Comparison of ENCODE assay signal across 8 mouse cellular contexts in genomic region chr11:103111881-103112551, GRCm38 (mm10). TPM values are rescaled to one million over a fixed set of nuclear protein-coding genes. Genes with fewer than 3 reads are reported as not detected.
DNase-seq lines count a peak whose midpoint lies in the region; ATAC-seq and TF ChIP-seq lines count a peak whose summit lies in the region.

No protein-coding gene starts in this region.

- no peak for TF ChIP-seq CTCF in heart, adult 2 months (IDR thresholded peaks at IDR 0.05)
- TF ChIP-seq CTCF in lung, adult 2 months (IDR thresholded peaks at IDR 0.05; ENCODE audit: insufficient read depth, low read length), result no peak

- H3K4me1 ChIP-seq in erythroblast, embryonic 14.5 days (ENCODE audit: control insufficient read depth), result peaks cover 58% of the 10 kb centered on the region
- H3K4me1 ChIP-seq in heart, adult 2 months (ENCODE audit: control insufficient read depth, insufficient read depth, low read length), result peaks cover 5% of the 10 kb centered on the region
- H3K4me1 ChIP-seq in lung, adult 2 months (ENCODE audit: control insufficient read depth, insufficient read depth, low read length), result no peaks in the 10 kb centered on the region; the same call in 1 of the 2 replicates

- intact Hi-C loops in heart, adult 2 months (cut with DNase I), result no loop called here

- H3K9me3 ChIP-seq in erythroblast, embryonic 14.5 days (ENCODE audit: control insufficient read depth, low read length), result no peaks in the 10 kb centered on the region

- H3K79me2 ChIP-seq in heart, adult 2 months (replicated peaks; ENCODE audit: control insufficient read depth, insufficient read depth, low read length), result no peaks in the 10 kb centered on the region

- peak; percentile 67 for DNase-seq in embryo, embryonic 9.5 days (ENCODE audit: extremely low spot score)
- peak; percentile 82 to 89 for DNase-seq in heart, adult 2 months
- peak; percentile 87 for DNase-seq in kidney, adult 18-20 months
- peak; percentile 79 for DNase-seq in lung, adult 2 months
- peak; percentile 55 for DNase-seq in retina, postnatal 1 day

- H3K4me3 ChIP-seq in erythroblast, embryonic 14.5 days (replicated peaks), result peak overlapping the region; percentile 35
- peak overlapping the region; percentile 49 for H3K4me3 ChIP-seq in heart, adult 2 months
- H3K4me3 ChIP-seq in lung, adult 2 months (replicated peaks; ENCODE audit: extremely low read depth, low read depth, low read length), result peak overlapping the region; percentile 53

- ATAC-seq in erythroblast, adult 5-6 weeks (replicated peaks; ENCODE audit: low FRiP score, poor library complexity, severe bottlenecking), result no peak
- ATAC-seq in CD4-positive, CD25-positive, alpha-beta regulatory T cell, adult 4 months, result no peak

- TF ChIP-seq EP300 in heart, adult 2 months (IDR thresholded peaks at IDR 0.05; ENCODE audit: insufficient read depth, low read depth, low read length), result no peak

- under 1% methylated on average over 28 of the region's 28 CpGs for WGBS in heart, adult 2 months
- WGBS in lung, adult 2 months, result 8% methylated on average over 28 of the region's 28 CpGs

- peak overlapping the region; percentile 81 for H3K27ac ChIP-seq in heart, adult 2 months

- peak overlapping the region; percentile 70 for H3K9ac ChIP-seq in heart, adult 2 months (ENCODE audit: low read depth, low read length)

- H3K36me3 ChIP-seq in erythroblast, embryonic 14.5 days (ENCODE audit: control insufficient read depth), result peaks cover 66% of the 10 kb centered on the region
- no peaks in the 10 kb centered on the region for H3K36me3 ChIP-seq in heart, adult 2 months (ENCODE audit: control insufficient read depth, insufficient read depth, low read length)

- peak; percentile 16 for TF ChIP-seq POLR2A in heart, adult 2 months (IDR thresholded peaks at IDR 0.05; ENCODE audit: insufficient read depth, low read depth, low read length)
- peak; percentile 40; the same call in 1 of the 2 replicates for TF ChIP-seq POLR2A in lung, adult 2 months (IDR thresholded peaks at IDR 0.05; ENCODE audit: borderline replicate concordance, extremely low read depth, low read depth, low read length)

- H3K27me3 ChIP-seq in erythroblast, embryonic 14.5 days (ENCODE audit: control insufficient read depth), result peaks cover 25% of the 10 kb centered on the region
- no peaks in the 10 kb centered on the region for H3K27me3 ChIP-seq in heart, adult 2 months (ENCODE audit: control insufficient read depth, insufficient read depth, low read length)

RNA-seq across cellular contexts. Expression of gene Hexim1, which starts 4.0 kb away (rescaled TPM):
- 7.6 and 7.7 TPM in 2 replicates for polyA plus RNA-seq in erythroblast, embryonic 14.5 days (2012)
- 14.8 and 15.9 TPM in 2 replicates for total RNA-seq in erythroblast, adult 5-6 weeks (2015; ENCODE audit: low replicate concordance)
- 27.9 and 36.7 TPM in 2 replicates for total RNA-seq in erythroblast, adult 5-6 weeks (2017; ENCODE audit: low replicate concordance)
- total RNA-seq in heart, adult 2 months (2021), result 10 to 100 TPM; 18.2 to 19.3 TPM
- polyA plus RNA-seq in heart, adult 2 months (2012; rRNA removed), result 7.8 and 9.0 TPM in 2 replicates
- polyA plus RNA-seq in lung, adult 2 months (2012; rRNA removed), result 15.2 and 16.0 TPM in 2 replicates
- polyA plus RNA-seq in CD4-positive, CD25-positive, alpha-beta regulatory T cell, adult 4 months (2017; shearing (Covaris generic)), result 1 to 10 TPM; 2.6 to 4.3 TPM

RNA-seq across cellular contexts. Expression of gene Acbd4, which starts 10.5 kb away (rescaled TPM):
- polyA plus RNA-seq in erythroblast, embryonic 14.5 days (2012), result 67.7 and 78.7 TPM in 2 replicates
- 6.7 and 15.3 TPM in 2 replicates for total RNA-seq in erythroblast, adult 5-6 weeks (2015; ENCODE audit: low replicate concordance)
- 25.0 TPM in 2 replicates for total RNA-seq in erythroblast, adult 5-6 weeks (2017; ENCODE audit: low replicate concordance)
- 10 to 100 TPM; 27.8 to 38.1 TPM for total RNA-seq in heart, adult 2 months (2021)
- polyA plus RNA-seq in heart, adult 2 months (2012; rRNA removed), result 27.5 and 27.8 TPM in 2 replicates
- 41.1 and 46.5 TPM in 2 replicates for polyA plus RNA-seq in lung, adult 2 months (2012; rRNA removed)
- polyA plus RNA-seq in CD4-positive, CD25-positive, alpha-beta regulatory T cell, adult 4 months (2017; shearing (Covaris generic)), result 10 to 100 TPM; 19.7 to 25.2 TPM

RNA-seq across cellular contexts. Expression of gene Plcd3, which starts 10.6 kb away (rescaled TPM):
- polyA plus RNA-seq in erythroblast, embryonic 14.5 days (2012), result 0.06 and 0.17 TPM in 2 replicates
- not detected in 2 replicates for total RNA-seq in erythroblast, adult 5-6 weeks (2015; ENCODE audit: low replicate concordance)
- total RNA-seq in erythroblast, adult 5-6 weeks (2017; ENCODE audit: low replicate concordance), result 0.70 and 1.0 TPM in 2 replicates
- 10 to 100 TPM; 13.7 to 14.0 TPM for total RNA-seq in heart, adult 2 months (2021)
- polyA plus RNA-seq in heart, adult 2 months (2012; rRNA removed), result 20.6 and 22.3 TPM in 2 replicates
- 11.0 and 17.2 TPM in 2 replicates for polyA plus RNA-seq in lung, adult 2 months (2012; rRNA removed)
- polyA plus RNA-seq in CD4-positive, CD25-positive, alpha-beta regulatory T cell, adult 4 months (2017; shearing (Covaris generic)), result under 1 TPM; 0.41 to 0.51 TPM

RNA-seq across cellular contexts. Expression of gene Hexim2, which starts 20.2 kb away (rescaled TPM):
- 2.5 and 3.4 TPM in 2 replicates for polyA plus RNA-seq in erythroblast, embryonic 14.5 days (2012)
- total RNA-seq in erythroblast, adult 5-6 weeks (2015; ENCODE audit: low replicate concordance), result 0.96 and 3.1 TPM in 2 replicates
- total RNA-seq in erythroblast, adult 5-6 weeks (2017; ENCODE audit: low replicate concordance), result 2.4 and 9.5 TPM in 2 replicates
- total RNA-seq in heart, adult 2 months (2021), result 1 to 10 TPM; 1.3 to 1.9 TPM
- polyA plus RNA-seq in heart, adult 2 months (2012; rRNA removed), result 2.6 and 2.9 TPM in 2 replicates
- 2.9 and 4.7 TPM in 2 replicates for polyA plus RNA-seq in lung, adult 2 months (2012; rRNA removed)
- polyA plus RNA-seq in CD4-positive, CD25-positive, alpha-beta regulatory T cell, adult 4 months (2017; shearing (Covaris generic)), result 1 to 10 TPM; 2.3 to 4.5 TPM

RNA-seq across cellular contexts. Expression of gene Fmnl1, which starts 58.9 kb away (rescaled TPM):
- polyA plus RNA-seq in erythroblast, embryonic 14.5 days (2012), result 0.20 and 0.39 TPM in 2 replicates
- total RNA-seq in erythroblast, adult 5-6 weeks (2015; ENCODE audit: low replicate concordance), result 70.7 and 93.0 TPM in 2 replicates
- 8.6 and 16.9 TPM in 2 replicates for total RNA-seq in erythroblast, adult 5-6 weeks (2017; ENCODE audit: low replicate concordance)
- 10 to 100 TPM; 12.1 to 14.5 TPM for total RNA-seq in heart, adult 2 months (2021)
- 12.8 and 14.2 TPM in 2 replicates for polyA plus RNA-seq in heart, adult 2 months (2012; rRNA removed)
- polyA plus RNA-seq in lung, adult 2 months (2012; rRNA removed), result 26.4 and 31.7 TPM in 2 replicates
- 10 to 100 TPM; 54.2 to 69.6 TPM for polyA plus RNA-seq in CD4-positive, CD25-positive, alpha-beta regulatory T cell, adult 4 months (2017; shearing (Covaris generic))
